ENCODE assay signal across 11 mouse cellular contexts in genomic region chr2:4474539-4474937, GRCm38 (mm10).
DNase-seq lines count a peak whose midpoint lies in the region; ATAC-seq and TF ChIP-seq lines count a peak whose summit lies in the region.
"Had no signal": no experiment of that assay in that cellular context is flagged by ENCODE, and none has a peak within 500 bp of the region (broad histone marks: within the 10 kb centered on the region; RNA-seq: fewer than 3 reads in every experiment).

No protein-coding gene starts in this region.

- peak overlapping the region; percentile 6; the same call in 1 of the 2 replicates for H3K27ac ChIP-seq in hindbrain, embryonic 15.5 days (replicated peaks)
- H3K27ac ChIP-seq in hindbrain, embryonic 13.5 days: no peak overlapping the region; the same call in 1 of the 2 replicates
- peak overlapping the region; percentile 92 for H3K27ac ChIP-seq in brown adipose tissue, adult 24 weeks (replicated peaks; ENCODE audit: low read depth, low read length)
- H3K27ac ChIP-seq in intestine, postnatal 0 days (ENCODE audit: low read depth, low read length): no peak overlapping the region
- H3K27ac ChIP-seq: midbrain, embryonic 13.5 days had no signal

- no peak overlapping the region for H3K4me2 ChIP-seq in hindbrain, embryonic 15.5 days
- H3K4me2 ChIP-seq in hindbrain, embryonic 13.5 days: no peak overlapping the region
- no peak overlapping the region for H3K4me2 ChIP-seq in intestine, postnatal 0 days (replicated peaks; ENCODE audit: low read depth)
- H3K4me2 ChIP-seq: liver, embryonic 11.5 days; midbrain, embryonic 13.5 days had no signal

- peak; percentile 42 for TF ChIP-seq CTCF in intestine, postnatal 0 days (IDR thresholded peaks at IDR 0.05; ENCODE audit: low read depth)

- no peak overlapping the region for H3K9ac ChIP-seq in hindbrain, embryonic 15.5 days
- no peak overlapping the region for H3K9ac ChIP-seq in hindbrain, embryonic 13.5 days
- no peak overlapping the region for H3K9ac ChIP-seq in intestine, postnatal 0 days (ENCODE audit: low read depth, low read length)
- H3K9ac ChIP-seq: midbrain, embryonic 13.5 days had no signal

- peak; percentile 37 for DNase-seq in 3T3-L1 (ENCODE audit: low read depth, low spot score)
- DNase-seq in natural killer cell, adult 2 months (ENCODE audit: low spot score in 2 of 2): no peak
- no peak for DNase-seq in ovary, postnatal 36 days (ENCODE audit: low spot score)
- no peak for DNase-seq in B cell, adult 2 months
- DNase-seq: gastrocnemius, postnatal 10 days had no signal

- no peak for ATAC-seq in hindbrain, embryonic 15.5 days (ENCODE audit: low FRiP score, low read depth)
- no peak for ATAC-seq in hindbrain, embryonic 13.5 days (ENCODE audit: low FRiP score)
- ATAC-seq in intestine, postnatal 0 days: no peak
- ATAC-seq: midbrain, embryonic 13.5 days had no signal

- H3K9me3 ChIP-seq in hindbrain, embryonic 15.5 days: no peaks in the 10 kb centered on the region
- H3K9me3 ChIP-seq in hindbrain, embryonic 13.5 days: no peaks in the 10 kb centered on the region
- no peaks in the 10 kb centered on the region for H3K9me3 ChIP-seq in intestine, postnatal 0 days (ENCODE audit: control insufficient read depth)

- peaks cover 13% of the 10 kb centered on the region for H3K4me1 ChIP-seq in hindbrain, embryonic 15.5 days (replicated peaks)
- H3K4me1 ChIP-seq in hindbrain, embryonic 13.5 days (replicated peaks): peaks cover 21% of the 10 kb centered on the region
- peaks cover 29% of the 10 kb centered on the region for H3K4me1 ChIP-seq in brown adipose tissue, adult 24 weeks (ENCODE audit: control insufficient read depth, insufficient read depth, insufficient read length, low read length)
- no peaks in the 10 kb centered on the region for H3K4me1 ChIP-seq in intestine, postnatal 0 days (replicated peaks; ENCODE audit: control insufficient read depth, insufficient read depth, low read length)

- H3K4me3 ChIP-seq in hindbrain, embryonic 15.5 days: no peak overlapping the region
- H3K4me3 ChIP-seq in hindbrain, embryonic 13.5 days: no peak overlapping the region
- no peak overlapping the region for H3K4me3 ChIP-seq in brown adipose tissue, adult 24 weeks (ENCODE audit: insufficient read depth, low read depth, low read length)
- no peak overlapping the region for H3K4me3 ChIP-seq in intestine, postnatal 0 days (ENCODE audit: low read depth, low read length)
- H3K4me3 ChIP-seq: midbrain, embryonic 13.5 days had no signal

- H3K27me3 ChIP-seq in hindbrain, embryonic 15.5 days: no peaks in the 10 kb centered on the region
- no peaks in the 10 kb centered on the region for H3K27me3 ChIP-seq in hindbrain, embryonic 13.5 days
- no peaks in the 10 kb centered on the region for H3K27me3 ChIP-seq in intestine, postnatal 0 days (replicated peaks; ENCODE audit: control insufficient read depth, insufficient read depth, low read length)
- H3K27me3 ChIP-seq: midbrain, embryonic 13.5 days had no signal

- no peaks in the 10 kb centered on the region for H3K36me3 ChIP-seq in hindbrain, embryonic 15.5 days
- H3K36me3 ChIP-seq in hindbrain, embryonic 13.5 days: peaks cover 21% of the 10 kb centered on the region
- H3K36me3 ChIP-seq in intestine, postnatal 0 days (ENCODE audit: control insufficient read depth, insufficient read depth): no peaks in the 10 kb centered on the region

Comparison
In these comparisons a context has a peak if more than half of its experiments do, and no peak if none do; other contexts are left out.
1. H3K27ac ChIP-seq: peak in hindbrain, embryonic 15.5 days (single experiment) and brown adipose tissue, adult 24 weeks (single experiment); none in hindbrain, embryonic 13.5 days (single experiment) and intestine, postnatal 0 days (single experiment).